Mouse (Mus musculus) lung, adult 2 months (tissue): ENCODE results near the gene Midn. TPM values are rescaled to one million over a fixed set of nuclear protein-coding genes. Genes with fewer than 3 reads are reported as not detected.
A peak's percentile ranks its signal among the peaks of the same experiment; 100 is the strongest.

Source experiments
- DNase-seq: peaks from one replicate; pipeline ENCODE4 v3.0.0; 2022
- H3K4me1 ChIP-seq: fragments of 200-500 bp; 2 replicates; pipeline ENCODE4 v1.6.1; 2011; ENCODE audit warnings: low read length; ENCODE audit not compliant: control insufficient read depth, insufficient read depth
- H3K4me3 ChIP-seq: fragments of 200-500 bp; replicated peaks from 2 replicates; pipeline ENCODE3; 2011; ENCODE audit warnings: low read depth, mild to moderate bottlenecking, control low read depth, low read length; ENCODE audit errors: extremely low read depth
- CTCF ChIP-seq: fragments of 200-500 bp; IDR thresholded peaks from 2 replicates; pipeline ENCODE4 v1.5.1; 2011; ENCODE audit warnings: mild to moderate bottlenecking, low read length, control low read depth; ENCODE audit not compliant: insufficient read depth
- POLR2A ChIP-seq: fragments of 200-500 bp; IDR thresholded peaks from 2 replicates; pipeline ENCODE4 v1.6.1; 2011; ENCODE audit warnings: low read depth, mild to moderate bottlenecking, control low read depth, low read length, borderline replicate concordance; ENCODE audit errors: extremely low read depth
- WGBS: fragments of 180-500 bp; shearing (Covaris S2); methylation state at CpG from one replicate; pipeline ENCODE4 v1.1.7; 2018; 5-methylcytosine and 5-hydroxymethylcytosine counted together
- polyA plus RNA-seq: library from polyadenylated mRNA; depleted of rRNA; stranded (reverse); fragments of >200 nt; gene quantifications from 2 replicates; pipeline ENCODE4 v1.2.3, GENCODE M21; 2012

The Midn gene
- polyA plus RNA-seq, 1 experiment, result 110 TPM

- no peak for DNase-seq
- Histone ChIP-seq H3K4me1 (peaks cover 37% of the 10 kb centered on the region), H3K4me3 (no peak overlapping the region)
- WGBS, result 76% methylated on average over 7 of the region's 7 CpGs
- TF ChIP-seq POLR2A (no peak), CTCF (no peak)
Measured at GRCm38 (mm10) chr10:80154384-80154783, 6.3 kb downstream of the Midn start.

- peaks cover 41% of the 10 kb centered on the region for H3K4me1 ChIP-seq
- no peak for TF ChIP-seq CTCF
- TF ChIP-seq POLR2A, result no peak
- 42% methylated on average over 1 of the region's 1 CpGs for WGBS
Measured at GRCm38 (mm10) chr10:80155277-80155676, 7.2 kb downstream of the Midn start.

GRCm38 (mm10) chr10:80156002-80156751, 8.1 kb downstream of the Midn start:
- DNase-seq, result no peak
- peaks cover 47% of the 10 kb centered on the region for H3K4me1 ChIP-seq
- 55% methylated on average over 29 of the region's 29 CpGs for WGBS
- TF ChIP-seq POLR2A (no peak), CTCF (no peak)
- no peak overlapping the region for H3K4me3 ChIP-seq

More at GRCm38 (mm10) chr10:80155277-80155676, 7.2 kb downstream of the Midn start:
- H3K4me3 ChIP-seq, result no peak overlapping the region
- DNase-seq, result no peak

- WGBS, result 31% methylated on average over 7 of the region's 7 CpGs
Measured at GRCm38 (mm10) chr10:80156752-80157053, 8.6 kb downstream of the Midn start.

GRCm38 (mm10) chr10:80157141-80157929, 9.3 kb downstream of the Midn start:
- DNase-seq, result no peak
- H3K4me1 ChIP-seq, result peaks cover 50% of the 10 kb centered on the region
- TF ChIP-seq CTCF (no peak), POLR2A (no peak)
- 39% methylated on average over 15 of the region's 15 CpGs for WGBS
- H3K4me3 ChIP-seq, result no peak overlapping the region

More at GRCm38 (mm10) chr10:80156752-80157053, 8.6 kb downstream of the Midn start:
- Histone ChIP-seq H3K4me1 (peaks cover 51% of the 10 kb centered on the region), H3K4me3 (no peak overlapping the region)
- DNase-seq, result no peak
- TF ChIP-seq CTCF (no peak), POLR2A (no peak)

GRCm38 (mm10) chr10:80158307-80158986, 10.4 kb downstream of the Midn start:
- TF ChIP-seq CTCF, result no peak
- peak; percentile 85; the same call in 1 of the 2 replicates for TF ChIP-seq POLR2A
- WGBS, result 4% methylated on average over 18 of the region's 18 CpGs
- Histone ChIP-seq H3K4me3 (peak overlapping the region; percentile 0), H3K4me1 (peaks cover 42% of the 10 kb centered on the region)
- peak; percentile 80 for DNase-seq

- DNase-seq, result no peak
- 4% methylated on average over 12 of the region's 12 CpGs for WGBS
- Histone ChIP-seq H3K4me3 (peak overlapping the region; percentile 60), H3K4me1 (peaks cover 44% of the 10 kb centered on the region)
- TF ChIP-seq POLR2A (no peak), CTCF (no peak)
Measured at GRCm38 (mm10) chr10:80159021-80159560, 11.0 kb downstream of the Midn start.

- peak; percentile 98 for DNase-seq
- TF ChIP-seq CTCF (no peak), POLR2A (peak; percentile 64; the same call in 1 of the 2 replicates)
- Histone ChIP-seq H3K4me1 (peaks cover 42% of the 10 kb centered on the region), H3K4me3 (peak overlapping the region; percentile 60)
- under 1% methylated on average over 55 of the region's 55 CpGs for WGBS
Measured at GRCm38 (mm10) chr10:80159561-80160454, 11.7 kb downstream of the Midn start.
